Mouse (Mus musculus) limb, embryonic 12.5 days (tissue): ENCODE measurements at regions not wholly inside any gene's neighbourhood (a gene's known extent, or its start where the extent isn't known, plus 50 kb on each side); places are given as distances from the start of the nearest gene placed in this dataset.

Experiments used
- ATAC-seq: fragments of 200-750 bp; cut with Nextera tagmentation; 2 replicates; pipeline ENCODE4 v1.8.0; 2017; ENCODE audit warnings: low read depth, moderate TSS enrichment; ENCODE audit not compliant: insufficient number of reproducible peaks, insufficient read depth, low FRiP score, low TSS enrichment
- H3K27ac ChIP-seq: fragments of 300-500 bp; sonication (generic); 2 replicates; pipeline ENCODE4 v1.5.1; 2016; ENCODE audit warnings: mild to moderate bottlenecking, moderate library complexity
- H3K27me3 ChIP-seq: fragments of 300-500 bp; sonication (generic); 2 replicates; pipeline ENCODE4 v1.6.1; 2016; ENCODE audit warnings: mild to moderate bottlenecking, moderate library complexity
- H3K36me3 ChIP-seq: fragments of 300-500 bp; sonication (generic); 2 replicates; pipeline ENCODE4 v1.6.1; 2016; ENCODE audit warnings: mild to moderate bottlenecking, moderate library complexity
- H3K4me1 ChIP-seq: fragments of 300-500 bp; sonication (generic); replicated peaks from 2 replicates; pipeline ENCODE4 v1.6.1; 2016
- H3K4me2 ChIP-seq: fragments of 300-500 bp; sonication (generic); 2 replicates; pipeline ENCODE4 v1.6.1; 2016; ENCODE audit warnings: mild to moderate bottlenecking, moderate library complexity
- H3K4me3 ChIP-seq: fragments of 300-500 bp; sonication (generic); replicated peaks from 2 replicates; pipeline ENCODE4 v1.5.1; 2016; ENCODE audit warnings: mild to moderate bottlenecking
- H3K9ac ChIP-seq: fragments of 300-500 bp; sonication (generic); replicated peaks from 2 replicates; pipeline ENCODE4 v1.6.1; 2016; ENCODE audit warnings: mild to moderate bottlenecking, moderate library complexity
- H3K9me3 ChIP-seq: fragments of 300-500 bp; sonication (generic); 2 replicates; pipeline ENCODE4 v1.6.1; 2016; ENCODE audit warnings: mild to moderate bottlenecking, moderate library complexity
- WGBS: fragments of 180-500 bp; shearing (Covaris S2); methylation state at CpG from one replicate; pipeline ENCODE4 v1.1.7; 2016; 5-methylcytosine and 5-hydroxymethylcytosine counted together

GRCm38 (mm10) chr12:77780885-77781698 is 412.9 kb upstream of the Gm6657 start:
- peak; percentile 66; the same call in 1 of the 2 replicates for ATAC-seq
- Histone ChIP-seq H3K27ac (0 out of 2 replicates have a peak overlapping the region, but pooled peaks have one; percentile 7), H3K9me3 (no peaks in the 10 kb centered on the region), H3K27me3 (no peaks in the 10 kb centered on the region), H3K4me2 (peak overlapping the region; percentile 54), H3K36me3 (no peaks in the 10 kb centered on the region), H3K9ac (0 out of 2 replicates have a peak overlapping the region, but pooled peaks have one; percentile 48), H3K4me1 (peaks cover 6% of the 10 kb centered on the region; the same call in 1 of the 2 replicates), H3K4me3 (peak overlapping the region; percentile 35)
- 23% methylated on average over 20 of the region's 20 CpGs for WGBS

- Histone ChIP-seq H3K4me3 (no peak overlapping the region), H3K27ac (no peak overlapping the region), H3K9me3 (no peaks in the 10 kb centered on the region), H3K9ac (no peak overlapping the region), H3K4me2 (no peak overlapping the region), H3K36me3 (no peaks in the 10 kb centered on the region), H3K27me3 (peaks cover 5% of the 10 kb centered on the region; the same call in 1 of the 2 replicates), H3K4me1 (peaks cover 6% of the 10 kb centered on the region; the same call in 1 of the 2 replicates)
- WGBS: 89% methylated on average over 9 of the region's 9 CpGs
- ATAC-seq: no peak
Observed at GRCm38 (mm10) chr12:77783909-77784308, 410.1 kb upstream of the Gm6657 start.

GRCm38 (mm10) chr12:77785647-77786046 is 408.4 kb upstream of the Gm6657 start:
- no peaks in the 10 kb centered on the region for H3K9me3 ChIP-seq
- H3K36me3 ChIP-seq: no peaks in the 10 kb centered on the region
- WGBS: 78% methylated on average over 6 of the region's 6 CpGs
- no peak overlapping the region for H3K27ac ChIP-seq
- no peak overlapping the region for H3K4me2 ChIP-seq
- no peak overlapping the region for H3K9ac ChIP-seq
- peaks cover 18% of the 10 kb centered on the region for H3K27me3 ChIP-seq
- ATAC-seq: no peak
- H3K4me1 ChIP-seq: peaks cover 13% of the 10 kb centered on the region
- H3K4me3 ChIP-seq: no peak overlapping the region

GRCm38 (mm10) chr12:77786678-77787077 is 407.4 kb upstream of the Gm6657 start:
- no peak overlapping the region for H3K27ac ChIP-seq
- peaks cover 10% of the 10 kb centered on the region for H3K4me1 ChIP-seq
- 64% methylated on average over 4 of the region's 4 CpGs for WGBS
- H3K9me3 ChIP-seq: no peaks in the 10 kb centered on the region
- no peak overlapping the region for H3K4me2 ChIP-seq
- H3K36me3 ChIP-seq: no peaks in the 10 kb centered on the region
- ATAC-seq: no peak
- peaks cover 18% of the 10 kb centered on the region for H3K27me3 ChIP-seq
- H3K9ac ChIP-seq: no peak overlapping the region
- no peak overlapping the region for H3K4me3 ChIP-seq

- Histone ChIP-seq H3K36me3 (no peaks in the 10 kb centered on the region), H3K4me3 (no peak overlapping the region), H3K27ac (no peak overlapping the region), H3K27me3 (peaks cover 18% of the 10 kb centered on the region), H3K9ac (no peak overlapping the region), H3K4me1 (peaks cover 10% of the 10 kb centered on the region), H3K4me2 (no peak overlapping the region), H3K9me3 (no peaks in the 10 kb centered on the region)
- 75% methylated on average over 2 of the region's 2 CpGs for WGBS
- ATAC-seq: no peak
Observed at GRCm38 (mm10) chr12:77788273-77788672, 405.8 kb upstream of the Gm6657 start.

GRCm38 (mm10) chr12:77789427-77789826 is 404.6 kb upstream of the Gm6657 start:
- Histone ChIP-seq H3K4me1 (peaks cover 10% of the 10 kb centered on the region), H3K36me3 (no peaks in the 10 kb centered on the region), H3K27ac (no peak overlapping the region), H3K9ac (no peak overlapping the region), H3K4me3 (peak overlapping the region; percentile 17; the same call in 1 of the 2 replicates), H3K4me2 (peak overlapping the region; percentile 55), H3K27me3 (peaks cover 18% of the 10 kb centered on the region), H3K9me3 (no peaks in the 10 kb centered on the region)
- ATAC-seq: peak; percentile 63; the same call in 1 of the 2 replicates
- 2% methylated on average over 8 of the region's 8 CpGs for WGBS

GRCm38 (mm10) chr12:77789871-77790270 is 404.2 kb upstream of the Gm6657 start:
- Histone ChIP-seq H3K4me2 (peak overlapping the region; percentile 55), H3K36me3 (no peaks in the 10 kb centered on the region), H3K9me3 (no peaks in the 10 kb centered on the region), H3K4me1 (peaks cover 10% of the 10 kb centered on the region), H3K4me3 (0 out of 2 replicates have a peak overlapping the region, but pooled peaks have one; percentile 17), H3K27ac (no peak overlapping the region), H3K9ac (no peak overlapping the region), H3K27me3 (peaks cover 18% of the 10 kb centered on the region)
- no peak for ATAC-seq
- 22% methylated on average over 14 of the region's 14 CpGs for WGBS

- Histone ChIP-seq H3K4me2 (no peak overlapping the region), H3K4me1 (peaks cover 10% of the 10 kb centered on the region), H3K9ac (no peak overlapping the region), H3K4me3 (no peak overlapping the region), H3K27ac (no peak overlapping the region), H3K36me3 (no peaks in the 10 kb centered on the region), H3K9me3 (no peaks in the 10 kb centered on the region), H3K27me3 (peaks cover 18% of the 10 kb centered on the region)
- ATAC-seq: no peak
- WGBS: 78% methylated on average over 13 of the region's 13 CpGs
Observed at GRCm38 (mm10) chr12:77790891-77791672, 403.0 kb upstream of the Gm6657 start.

- H3K4me1 ChIP-seq: no peaks in the 10 kb centered on the region
- H3K9me3 ChIP-seq: no peaks in the 10 kb centered on the region
- H3K4me3 ChIP-seq: no peak overlapping the region
- no peaks in the 10 kb centered on the region for H3K36me3 ChIP-seq
- no peak overlapping the region for H3K4me2 ChIP-seq
- no peak overlapping the region for H3K27ac ChIP-seq
- 92% methylated on average over 4 of the region's 4 CpGs for WGBS
- no peak overlapping the region for H3K9ac ChIP-seq
- no peak for ATAC-seq
- no peaks in the 10 kb centered on the region for H3K27me3 ChIP-seq
Observed at GRCm38 (mm10) chr12:77798516-77798915, 395.5 kb upstream of the Gm6657 start.

GRCm38 (mm10) chr12:77799134-77799770 is 394.8 kb upstream of the Gm6657 start:
- ATAC-seq: no peak
- no peak overlapping the region for H3K9ac ChIP-seq
- H3K4me1 ChIP-seq: no peaks in the 10 kb centered on the region
- H3K36me3 ChIP-seq: no peaks in the 10 kb centered on the region
- no peaks in the 10 kb centered on the region for H3K9me3 ChIP-seq
- H3K4me3 ChIP-seq: no peak overlapping the region
- no peak overlapping the region for H3K27ac ChIP-seq
- no peaks in the 10 kb centered on the region for H3K27me3 ChIP-seq
- 72% methylated on average over 12 of the region's 12 CpGs for WGBS
- no peak overlapping the region for H3K4me2 ChIP-seq

- no peak overlapping the region for H3K4me3 ChIP-seq
- ATAC-seq: no peak
- 67% methylated on average over 7 of the region's 7 CpGs for WGBS
- no peak overlapping the region for H3K4me2 ChIP-seq
- H3K27me3 ChIP-seq: no peaks in the 10 kb centered on the region
- no peak overlapping the region for H3K27ac ChIP-seq
- 0 out of 2 replicates have a peak, but pooled peaks cover 4% of the 10 kb centered on the region for H3K4me1 ChIP-seq
- H3K36me3 ChIP-seq: no peaks in the 10 kb centered on the region
- no peaks in the 10 kb centered on the region for H3K9me3 ChIP-seq
- H3K9ac ChIP-seq: no peak overlapping the region
Observed at GRCm38 (mm10) chr12:77807674-77808073, 386.4 kb upstream of the Gm6657 start.
